Mouse (Mus musculus): ENCODE data around the gene Chkb. TPM values are rescaled to one million over a fixed set of nuclear protein-coding genes. Genes with fewer than 3 reads are reported as not detected.

Gene Chkb
- polyA plus RNA-seq, 2 experiments, result 46.9 to 72.6 TPM

- Histone ChIP-seq H3K4me1 (ENCODE audit: control insufficient read depth, insufficient read depth, low read length) (no peaks in the 10 kb centered on the region), H3K4me2 (replicated peaks; ENCODE audit: low read depth, low read length, severe bottlenecking) (no peak overlapping the region), H3K27ac (replicated peaks; ENCODE audit: low read depth, low read length) (no peak overlapping the region), H3K9me3 (ENCODE audit: control insufficient read depth, low read length) (no peaks in the 10 kb centered on the region), H3K9ac (ENCODE audit: low read depth, low read length, severe bottlenecking) (no peak overlapping the region), H3K27me3 (ENCODE audit: control insufficient read depth, insufficient read depth, low read length) (no peaks in the 10 kb centered on the region), H3K36me3 (ENCODE audit: control insufficient read depth, insufficient read depth, low read length) (peaks cover 23% of the 10 kb centered on the region), H3K4me3 (replicated peaks; ENCODE audit: low read length) (no peak overlapping the region)
- no peak for TF ChIP-seq POLR2A (IDR thresholded peaks at IDR 0.05; ENCODE audit: borderline replicate concordance, extremely low read depth, insufficient read depth, insufficient read length)
- WGBS, result 87% methylated on average over 9 of the region's 9 CpGs
- DNase-seq (ENCODE audit: low spot score) (no peak), ATAC-seq (ENCODE audit: low FRiP score, low read depth) (no peak)
Measured at GRCm38 (mm10) chr15:89421938-89422337, 7.8 kb downstream of the Chkb start.

GRCm38 (mm10) chr15:89415282-89415681 is 14.4 kb downstream of the Chkb start:
- peaks cover 5% of the 10 kb centered on the region for H3K36me3 ChIP-seq (ENCODE audit: control insufficient read depth, insufficient read depth, low read length)
- H3K4me1 ChIP-seq (ENCODE audit: control insufficient read depth, insufficient read depth, low read length), result no peaks in the 10 kb centered on the region
- no peaks in the 10 kb centered on the region for H3K9me3 ChIP-seq (ENCODE audit: control insufficient read depth, low read length)
- H3K27ac ChIP-seq (replicated peaks; ENCODE audit: low read depth, low read length), result no peak overlapping the region
- WGBS, result 89% methylated on average over 8 of the region's 8 CpGs
- no peak overlapping the region for H3K4me2 ChIP-seq (replicated peaks; ENCODE audit: low read depth, low read length, severe bottlenecking)
- H3K27me3 ChIP-seq (ENCODE audit: control insufficient read depth, insufficient read depth, low read length), result no peaks in the 10 kb centered on the region
- H3K9ac ChIP-seq (ENCODE audit: low read depth, low read length, severe bottlenecking), result no peak overlapping the region
- H3K4me3 ChIP-seq (replicated peaks; ENCODE audit: low read length), result no peak overlapping the region
- ATAC-seq (ENCODE audit: low FRiP score, low read depth) (no peak), DNase-seq (ENCODE audit: low spot score) (no peak)
- TF ChIP-seq POLR2A (IDR thresholded peaks at IDR 0.05; ENCODE audit: borderline replicate concordance, extremely low read depth, insufficient read depth, insufficient read length), result no peak

DNA sequence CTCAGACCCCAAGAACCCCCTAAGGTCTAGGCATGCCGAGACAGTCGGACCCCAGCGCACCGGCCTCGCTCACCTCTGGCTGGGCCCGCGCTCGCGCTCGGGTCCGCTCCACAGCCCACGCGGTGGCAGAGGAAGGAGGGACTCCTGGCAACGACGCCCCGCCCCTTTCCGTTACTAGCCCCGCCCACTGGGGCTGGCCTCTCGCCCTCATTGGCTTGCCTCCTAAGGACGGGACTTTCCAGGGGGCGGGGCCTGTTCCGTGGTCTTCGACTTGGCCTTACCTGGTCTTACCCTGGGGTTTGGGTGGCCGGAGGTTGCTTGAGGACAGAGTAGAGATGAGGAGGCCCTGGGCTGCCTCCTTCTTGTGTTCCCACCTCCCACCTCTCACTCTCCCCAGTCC is 19.6 kb downstream of the Chkb start, which contains the start of gene Syce3:
Gene Syce3 (minus strand): TSS at position 386 of the 400 bp plus-strand sequence.
- Histone ChIP-seq H3K9ac (ENCODE audit: low read depth, low read length, severe bottlenecking) (no peak within 1 kb of the TSS), H3K27ac (replicated peaks; ENCODE audit: low read depth, low read length) (no peak within 1 kb of the TSS), H3K36me3 (ENCODE audit: control insufficient read depth, insufficient read depth, low read length) (no peaks in the 10 kb centered on the region), H3K4me3 (replicated peaks; ENCODE audit: low read length) (no peak within 1 kb of the TSS), H3K9me3 (ENCODE audit: control insufficient read depth, low read length) (no peaks in the 10 kb centered on the region), H3K4me2 (replicated peaks; ENCODE audit: low read depth, low read length, severe bottlenecking) (no peak within 1 kb of the TSS), H3K27me3 (ENCODE audit: control insufficient read depth, insufficient read depth, low read length) (no peaks in the 10 kb centered on the region), H3K4me1 (ENCODE audit: control insufficient read depth, insufficient read depth, low read length) (no peaks in the 10 kb centered on the region)
- TF ChIP-seq POLR2A (IDR thresholded peaks at IDR 0.05; ENCODE audit: borderline replicate concordance, extremely low read depth, insufficient read depth, insufficient read length), result no peak
- WGBS, result 82% methylated on average over 21 of the region's 24 CpGs
- no peak for DNase-seq (ENCODE audit: low spot score)
- no peak for ATAC-seq (ENCODE audit: low FRiP score, low read depth)

DNA sequence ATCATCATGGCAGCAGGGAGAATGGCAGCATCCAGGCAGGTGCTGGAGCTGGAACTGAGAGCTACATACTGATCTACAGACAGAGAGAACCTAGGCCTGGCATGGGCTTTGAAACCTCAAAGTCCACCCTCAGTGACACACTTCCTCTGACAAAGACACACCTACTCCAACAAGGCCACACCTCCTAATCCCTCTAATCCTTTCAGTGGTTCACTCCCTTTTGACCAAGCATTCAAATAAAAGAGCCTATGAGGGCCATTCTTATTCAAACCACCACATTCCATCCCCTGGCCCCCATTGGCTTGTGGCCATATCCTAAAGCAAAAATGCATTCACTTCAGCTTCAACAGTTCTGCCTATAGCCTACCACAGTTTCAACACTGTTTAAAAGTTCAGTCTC is 23.0 kb downstream of the Chkb start:
- no peak overlapping the region for H3K9ac ChIP-seq (ENCODE audit: low read depth, low read length, severe bottlenecking)
- H3K27me3 ChIP-seq (ENCODE audit: control insufficient read depth, insufficient read depth, low read length), result no peaks in the 10 kb centered on the region
- H3K4me1 ChIP-seq (ENCODE audit: control insufficient read depth, insufficient read depth, low read length), result no peaks in the 10 kb centered on the region
- no peak overlapping the region for H3K27ac ChIP-seq (replicated peaks; ENCODE audit: low read depth, low read length)
- DNase-seq (ENCODE audit: low spot score) (no peak), ATAC-seq (ENCODE audit: low FRiP score, low read depth) (no peak)
- no peak for TF ChIP-seq POLR2A (IDR thresholded peaks at IDR 0.05; ENCODE audit: borderline replicate concordance, extremely low read depth, insufficient read depth, insufficient read length)
- H3K9me3 ChIP-seq (ENCODE audit: control insufficient read depth, low read length), result no peaks in the 10 kb centered on the region
- no peak overlapping the region for H3K4me3 ChIP-seq (replicated peaks; ENCODE audit: low read length)
- H3K36me3 ChIP-seq (ENCODE audit: control insufficient read depth, insufficient read depth, low read length), result no peaks in the 10 kb centered on the region
- H3K4me2 ChIP-seq (replicated peaks; ENCODE audit: low read depth, low read length, severe bottlenecking), result no peak overlapping the region

DNA sequence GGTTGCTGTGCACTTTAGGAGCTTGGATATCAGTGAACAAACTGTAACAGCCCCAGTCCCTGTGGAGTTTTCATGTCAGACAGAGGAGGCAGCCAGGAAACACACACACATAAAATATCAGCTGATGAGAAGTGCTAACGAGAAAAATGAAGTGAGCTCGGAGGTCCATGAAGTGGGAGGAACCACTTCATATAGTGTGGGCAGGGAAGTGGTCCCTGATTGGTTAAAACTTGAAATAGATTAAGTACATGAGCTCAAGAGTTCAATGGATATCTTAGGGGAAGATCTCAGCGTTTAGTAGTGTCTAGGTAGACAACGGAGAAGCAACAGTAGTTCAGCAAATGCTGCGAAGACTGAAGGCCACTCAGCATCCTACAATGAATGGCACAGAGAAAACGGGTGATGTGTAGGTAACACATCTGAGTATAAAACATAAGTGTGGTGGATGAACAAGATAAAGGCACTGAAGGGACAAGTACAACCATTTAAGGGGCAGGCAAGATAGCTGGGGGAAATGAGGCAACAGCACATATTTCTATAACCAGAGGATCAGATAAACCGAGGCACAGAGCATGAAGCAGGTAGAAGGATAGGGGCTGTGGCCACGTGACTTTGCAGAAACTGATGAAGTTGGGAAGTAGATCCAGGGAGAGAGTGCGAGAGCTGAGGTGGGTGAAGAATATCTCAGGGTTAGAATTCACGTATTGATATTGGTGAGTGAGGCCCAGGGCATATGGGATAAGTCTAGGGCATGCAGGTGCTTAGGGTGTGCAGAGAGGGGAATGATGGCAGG is 24.7 kb downstream of the Chkb start:
- TF ChIP-seq POLR2A (IDR thresholded peaks at IDR 0.05; ENCODE audit: borderline replicate concordance, extremely low read depth, insufficient read depth, insufficient read length), result no peak
- no peaks in the 10 kb centered on the region for H3K9me3 ChIP-seq (ENCODE audit: control insufficient read depth, low read length)

More for the DNA sequence above, 24.7 kb downstream of the Chkb start:
- H3K36me3 ChIP-seq (ENCODE audit: control insufficient read depth, insufficient read depth, low read length), result no peaks in the 10 kb centered on the region
- no peak overlapping the region for H3K27ac ChIP-seq (replicated peaks; ENCODE audit: low read depth, low read length)
- 76% methylated on average over 10 of the region's 10 CpGs for WGBS
- ATAC-seq (ENCODE audit: low FRiP score, low read depth) (no peak), DNase-seq (ENCODE audit: low spot score) (no peak)
- H3K4me1 ChIP-seq (ENCODE audit: control insufficient read depth, insufficient read depth, low read length), result no peaks in the 10 kb centered on the region
- no peak overlapping the region for H3K4me3 ChIP-seq (replicated peaks; ENCODE audit: low read length)
- no peak overlapping the region for H3K4me2 ChIP-seq (replicated peaks; ENCODE audit: low read depth, low read length, severe bottlenecking)
- no peaks in the 10 kb centered on the region for H3K27me3 ChIP-seq (ENCODE audit: control insufficient read depth, insufficient read depth, low read length)
- no peak overlapping the region for H3K9ac ChIP-seq (ENCODE audit: low read depth, low read length, severe bottlenecking)

Data from limb, embryonic 14.5 days (tissue).